Mouse (Mus musculus) right cerebral cortex, adult 2 months (tissue): ENCODE measurements around the gene Zfp148.
"Not testable (repeated sequence)": the region's sequence is repeated elsewhere in the genome, so short reads cannot be mapped to it uniquely, and the experiment has no call there.

Experiments
- DNase-seq, 2 experiments: peaks; one replicate each; pipeline ENCODE4 v3.0.0; 2021 to 2022; ENCODE audit warnings: low spot score in 2 of 2

Zfp148 gene

GRCm38 (mm10) chr16:33461416-33461815 lies 80.8 kb downstream of the Zfp148 start:
- DNase-seq, result no peak

- peak; percentile 35 to 38 for DNase-seq
Measured at GRCm38 (mm10) chr16:33464509-33465241, 84.0 kb downstream of the Zfp148 start.

GRCm38 (mm10) chr16:33465242-33465614 lies 84.6 kb downstream of the Zfp148 start:
- DNase-seq, result no peak

DNA sequence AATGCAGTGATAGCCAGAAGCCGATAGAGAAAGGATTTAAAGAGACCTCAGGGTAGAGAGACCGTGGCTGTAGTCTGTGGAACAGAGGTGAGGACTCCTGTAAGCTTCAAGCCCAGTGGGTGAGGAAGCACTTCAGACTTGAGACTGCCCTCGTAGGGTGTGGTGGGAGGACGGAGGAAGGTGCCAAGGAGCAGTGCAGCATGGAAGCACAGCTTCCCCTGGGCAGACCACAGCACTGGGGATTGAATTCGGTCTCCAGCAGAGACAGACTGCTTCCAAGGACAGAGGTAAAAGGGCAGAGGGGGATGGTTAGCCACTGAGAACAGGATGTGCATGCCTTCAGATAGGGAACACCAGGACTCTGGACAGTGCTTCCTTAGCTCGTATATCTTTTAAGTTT lies 86.8 kb downstream of the Zfp148 start:
- DNase-seq, result no peak

DNA sequence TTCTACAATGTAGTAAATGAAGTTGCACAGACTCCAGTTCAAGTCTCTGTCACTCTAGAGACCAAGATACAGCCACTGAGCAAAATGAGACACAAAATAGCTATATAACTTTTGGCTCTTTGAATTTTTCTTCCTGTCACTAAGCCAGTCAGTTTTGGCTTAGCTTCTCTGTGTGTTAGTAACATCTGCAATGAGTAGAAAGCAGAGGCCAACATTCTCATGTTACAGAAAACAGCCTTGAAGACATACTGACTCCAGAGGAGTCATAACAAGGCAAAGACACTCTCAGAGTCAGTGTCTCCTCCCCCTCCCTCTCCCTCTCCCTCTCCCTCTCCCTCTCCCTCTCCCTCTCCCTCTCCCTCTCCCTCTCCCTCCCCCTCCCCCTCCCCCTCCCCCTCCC lies 89.3 kb downstream of the Zfp148 start:
- DNase-seq, result no peak

DNA sequence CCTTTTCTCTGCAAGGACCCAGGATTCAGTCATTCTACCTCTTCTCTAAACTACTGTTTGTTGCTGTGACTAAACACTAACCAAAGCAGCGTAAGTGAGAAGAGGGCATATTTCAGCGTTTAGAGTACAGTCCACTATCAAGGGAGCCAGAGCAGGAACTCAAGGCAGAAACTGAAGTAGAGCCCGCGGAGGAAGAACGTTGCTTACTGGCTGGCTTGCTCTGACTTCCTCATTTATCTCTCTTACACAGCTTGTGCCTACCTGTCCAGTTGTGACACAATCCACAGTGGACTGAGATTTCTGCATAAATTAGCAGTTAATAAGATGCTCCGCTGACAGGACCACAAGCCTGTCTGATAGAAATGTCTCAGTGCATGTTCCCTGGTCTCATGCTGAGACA lies 93.7 kb downstream of the Zfp148 start:
- no peak for DNase-seq

DNA sequence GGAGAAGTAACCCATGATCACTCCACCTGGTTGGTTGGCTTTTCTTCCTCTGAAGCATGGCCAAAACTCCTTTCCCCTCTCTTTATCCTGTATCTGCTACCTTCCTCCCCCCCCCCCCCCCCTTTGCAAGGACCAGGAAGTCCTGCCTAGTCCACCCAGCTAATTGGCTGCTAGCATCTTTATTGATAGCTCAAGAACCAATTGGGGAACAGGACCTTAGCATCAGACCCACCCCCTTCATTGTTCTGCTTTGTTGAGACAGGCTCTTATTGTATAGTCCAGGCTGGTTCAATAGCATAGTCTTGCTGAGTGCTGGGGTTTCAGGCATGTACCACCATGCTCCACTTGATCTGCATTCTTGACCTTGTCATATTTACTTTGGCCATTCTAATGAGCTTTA lies 99.3 kb downstream of the Zfp148 start:
- DNase-seq, result no peak

- DNase-seq, result no peak
Measured at GRCm38 (mm10) chr16:33481148-33481547, 100.5 kb downstream of the Zfp148 start.

DNA sequence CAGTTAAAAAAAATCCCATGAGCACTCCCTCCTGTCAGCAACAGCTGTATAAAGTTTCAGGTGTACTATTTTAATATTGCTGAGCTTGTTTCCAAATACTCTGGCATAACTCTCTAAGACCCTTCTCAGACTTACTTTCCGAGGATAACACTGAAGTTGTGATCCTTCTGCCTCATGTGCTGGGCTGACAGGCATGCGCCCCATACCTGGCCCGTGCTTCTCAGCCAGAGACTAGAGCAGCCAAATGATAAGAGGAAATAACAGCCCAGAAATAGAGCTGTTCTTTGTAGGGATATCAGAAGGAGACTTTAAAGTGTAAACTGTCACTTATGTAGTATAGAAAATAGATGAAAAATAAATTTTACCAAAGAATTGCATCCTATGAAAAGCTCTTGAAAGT lies 101.7 kb downstream of the Zfp148 start:
- no peak for DNase-seq

DNA sequence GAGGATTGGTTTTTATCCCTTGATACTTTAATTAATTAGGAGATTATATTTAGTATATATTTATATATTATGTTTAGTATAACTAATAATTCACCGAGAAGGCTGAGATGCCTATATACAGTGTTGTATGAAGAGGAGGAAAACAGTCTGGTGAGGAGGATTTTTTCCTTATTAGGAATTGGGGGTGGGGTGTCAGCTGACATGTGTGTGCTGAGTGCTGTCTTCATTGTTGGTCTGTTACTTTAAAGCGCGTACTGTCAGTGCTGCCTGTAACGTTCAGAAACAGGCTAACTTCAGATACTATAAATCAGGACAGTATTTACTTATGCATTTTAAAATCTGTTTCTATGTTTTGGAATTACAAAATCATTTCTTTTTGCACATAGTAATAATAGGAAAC lies 107.1 kb downstream of the Zfp148 start:
- DNase-seq, result no peak

GRCm38 (mm10) chr16:33494374-33494773 lies 113.7 kb downstream of the Zfp148 start:
- DNase-seq, result no peak

GRCm38 (mm10) chr16:33508082-33508481 lies 127.4 kb downstream of the Zfp148 start:
- no peak for DNase-seq

DNA sequence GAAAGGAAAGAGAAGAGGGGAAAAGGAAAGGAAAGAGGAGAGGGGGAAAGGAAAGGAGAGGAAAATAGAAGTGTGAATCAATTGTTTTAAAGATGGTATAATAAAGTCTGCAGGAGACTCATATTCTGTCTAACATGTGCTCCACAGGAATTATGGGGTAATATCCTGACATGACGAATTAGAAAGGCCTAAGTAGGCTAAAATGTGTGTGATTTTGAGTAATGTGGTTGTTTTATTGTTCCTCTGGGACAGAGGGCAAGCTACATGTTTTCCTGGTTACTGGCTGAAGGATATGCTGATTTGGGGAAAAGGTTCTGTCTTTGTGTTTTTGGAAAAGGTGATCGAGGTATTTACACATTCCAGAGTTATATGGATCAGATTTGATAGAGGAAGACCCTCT lies 128.6 kb downstream of the Zfp148 start:
- not testable (repeated sequence) for DNase-seq

- DNase-seq, result not testable (repeated sequence)
Measured at GRCm38 (mm10) chr16:33510856-33511255, 130.2 kb downstream of the Zfp148 start.

DNA sequence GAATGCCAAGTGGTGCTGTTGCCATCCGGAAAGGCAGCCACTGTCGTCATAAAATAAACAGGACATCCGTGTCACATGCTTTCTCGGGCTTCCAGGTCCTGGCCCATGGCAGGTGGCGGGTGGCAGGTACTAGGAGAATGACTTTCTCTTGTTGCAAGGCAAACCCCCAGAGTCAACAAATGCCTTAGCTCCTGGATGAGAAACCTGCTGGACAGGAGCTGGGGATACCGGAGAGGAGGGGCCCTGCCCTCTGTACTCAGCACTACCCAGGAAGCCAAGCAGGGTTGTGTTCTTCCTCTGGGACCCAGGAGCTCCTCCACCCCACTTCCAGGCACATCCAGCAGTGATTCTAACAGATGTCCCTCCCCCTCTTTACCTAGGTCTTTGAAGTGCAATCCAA lies 131.9 kb downstream of the Zfp148 start:
- no peak for DNase-seq

DNA sequence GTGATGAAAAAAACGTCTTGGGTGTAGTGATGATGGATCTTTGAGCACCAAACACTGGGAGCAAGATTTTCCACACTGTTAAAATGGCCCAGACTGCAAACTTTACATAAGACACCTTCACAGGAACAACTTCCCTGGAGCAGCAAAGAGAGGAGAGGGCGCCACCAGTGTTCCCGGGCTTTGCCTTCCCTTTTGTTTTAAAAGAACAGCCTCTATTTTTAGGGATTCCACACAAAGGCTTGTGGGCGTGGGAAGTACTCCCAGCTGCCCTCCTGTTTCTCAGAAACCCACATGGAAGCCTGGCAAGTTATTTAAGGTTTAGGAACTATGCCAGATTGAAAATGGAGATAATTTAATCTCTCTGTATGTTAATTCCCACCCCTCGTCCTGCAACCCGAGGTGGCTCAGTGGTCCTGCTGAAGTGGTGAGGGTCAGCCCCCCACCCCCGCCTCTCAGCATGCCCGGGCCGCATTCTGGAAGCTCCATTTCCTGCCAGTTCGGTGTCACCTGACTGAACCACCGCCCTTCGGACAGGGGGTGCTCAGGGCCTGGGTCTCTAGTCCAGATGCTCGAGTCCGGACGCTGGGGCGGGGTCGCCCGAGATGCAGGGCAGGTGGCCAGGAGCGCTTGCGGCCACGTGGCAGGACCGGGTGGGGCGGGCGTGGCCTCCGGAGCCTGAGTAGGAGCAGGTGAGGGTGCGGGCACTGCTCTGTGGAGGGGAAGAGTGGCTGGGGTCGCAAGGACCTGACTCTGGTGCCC lies 136.3 kb downstream of the Zfp148 start, which contains the start of gene Slc12a8:
Slc12a8 (plus strand) TSS at position 522 of the 759 bp plus-strand sequence.
- peak; percentile 65 to 67 for DNase-seq

- no peak for DNase-seq
Measured at GRCm38 (mm10) chr16:33517627-33518026, 137.0 kb downstream of the Zfp148 start.

- DNase-seq, result no peak
Measured at GRCm38 (mm10) chr16:33518236-33518635, 137.6 kb downstream of the Zfp148 start.

GRCm38 (mm10) chr16:33519916-33520568 lies 139.4 kb downstream of the Zfp148 start:
- DNase-seq, result no peak

GRCm38 (mm10) chr16:33522516-33522915 lies 141.9 kb downstream of the Zfp148 start:
- DNase-seq, result no peak

- DNase-seq, result no peak
Measured at GRCm38 (mm10) chr16:33523571-33523970, 142.9 kb downstream of the Zfp148 start.
